Mouse (Mus musculus): ENCODE results near the gene Lrpap1.

DNA sequence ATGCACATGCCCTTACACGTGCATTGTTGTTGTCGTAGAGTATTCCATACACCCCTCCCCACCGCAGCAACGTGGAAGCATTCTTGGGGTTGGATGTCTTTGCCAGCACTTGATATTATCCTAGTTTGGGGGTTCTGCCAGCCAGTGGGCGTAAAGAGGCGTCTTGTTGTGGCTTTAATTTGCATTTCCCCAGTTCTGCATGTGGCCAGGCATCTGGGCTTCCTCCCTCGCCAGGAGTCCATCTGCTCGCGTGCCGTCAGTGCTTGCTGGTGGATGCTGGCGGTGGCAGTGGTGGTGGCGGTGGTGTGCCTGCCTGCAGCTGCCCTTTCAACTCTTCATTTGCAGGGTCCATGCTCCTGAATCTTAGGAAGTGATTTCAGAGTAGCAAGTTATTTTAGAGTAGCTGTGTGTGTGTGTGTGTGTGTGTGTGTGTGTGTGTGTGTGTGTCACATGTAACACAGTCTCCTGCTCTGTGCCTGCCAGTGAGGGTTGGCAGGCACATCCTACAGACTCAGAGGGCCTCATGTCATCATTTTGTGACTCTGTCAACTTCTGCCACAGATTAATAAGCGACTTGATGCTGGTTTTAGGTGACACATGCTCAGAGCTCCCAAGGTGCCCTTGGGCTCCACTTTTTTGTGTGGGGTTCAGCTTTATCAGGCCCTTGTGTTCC lies 32.1 kb upstream of the Lrpap1 start:
- TF ChIP-seq EP300 (IDR thresholded peaks at IDR 0.05; ENCODE audit: low read depth) = no peak
- no peak for TF ChIP-seq CTCF (IDR thresholded peaks at IDR 0.05; ENCODE audit: low read depth)

All from liver, postnatal 0 days (tissue).